Mouse (Mus musculus) kidney, postnatal 4 days (tissue): ENCODE measurements around the gene Olfr503.
"Not testable (repeated sequence)": the region's sequence is repeated elsewhere in the genome, so short reads cannot be mapped to it uniquely, and the experiment has no call there.

Experiments used
- DNase-seq, 2 experiments: peaks; one replicate each; pipeline ENCODE4 v3.0.0; 2021; ENCODE audit warnings: mixed read lengths in 2 of 2

Gene Olfr503

DNA sequence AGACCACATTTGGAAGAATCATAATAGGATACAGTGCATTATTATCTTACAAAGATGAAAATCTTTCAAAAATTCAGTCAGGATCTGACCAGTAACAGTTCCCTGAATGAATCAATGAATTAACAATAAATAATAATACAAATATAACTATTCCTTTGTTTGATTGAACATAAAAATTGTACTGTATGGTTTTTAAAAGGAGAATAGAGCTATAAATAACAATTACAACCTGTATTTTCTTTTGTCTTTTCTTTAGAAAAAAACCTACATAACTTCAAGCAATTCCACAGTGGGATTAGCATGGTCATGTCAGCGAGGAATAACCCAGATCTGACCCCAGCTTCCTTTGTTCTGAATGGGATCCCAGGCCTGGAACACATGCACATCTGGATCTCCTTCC is at the start of gene Olfr503:
Gene Olfr503, plus strand, starts transcription at position 301 of the 400 bp plus-strand sequence.
- DNase-seq = not testable (repeated sequence)

DNA sequence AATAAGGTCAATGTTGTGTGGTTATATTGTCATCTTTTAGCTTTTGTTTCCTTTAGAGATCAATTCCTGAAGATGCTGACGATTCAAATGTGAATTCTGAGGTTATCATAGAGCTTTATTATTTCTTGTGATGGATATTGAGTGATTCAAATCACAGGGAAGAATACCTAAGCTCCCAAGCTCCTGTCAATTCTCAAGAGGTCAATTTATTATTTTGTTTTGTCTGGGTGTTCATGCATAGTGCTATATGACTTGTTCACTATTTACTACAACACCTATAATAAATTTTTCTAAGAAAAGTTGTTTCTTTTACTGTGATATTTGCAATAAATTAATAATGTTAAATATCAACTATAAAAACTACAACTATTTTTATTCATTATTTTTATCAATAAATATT is 19.4 kb upstream of the Olfr503 start, which contains the start of gene Olfr502:
Gene Olfr502, minus strand, starts transcription at position 101 of the 400 bp plus-strand sequence.
- no peak for DNase-seq

DNA sequence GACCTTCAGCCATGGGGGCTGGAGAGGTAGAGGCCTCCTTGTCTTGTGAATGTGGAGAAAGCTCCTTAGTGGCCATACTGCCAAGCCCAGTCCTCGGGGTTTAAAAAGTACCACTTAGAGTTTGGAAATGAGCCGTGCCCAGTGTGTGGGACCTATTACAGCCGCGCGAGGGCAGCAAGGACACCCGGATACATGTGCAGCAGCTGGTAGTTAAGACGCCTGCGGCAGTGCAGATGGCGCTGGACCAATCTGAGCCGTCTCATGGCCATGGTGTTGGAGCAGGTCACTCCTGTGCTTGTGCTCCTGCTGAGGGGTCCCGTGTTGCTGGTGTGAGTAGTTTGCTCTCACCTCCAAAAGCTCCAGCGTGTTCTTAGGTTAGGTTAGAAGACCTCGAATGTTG is 1.9 kb upstream of the Olfr503 start:
- DNase-seq = no peak

DNA sequence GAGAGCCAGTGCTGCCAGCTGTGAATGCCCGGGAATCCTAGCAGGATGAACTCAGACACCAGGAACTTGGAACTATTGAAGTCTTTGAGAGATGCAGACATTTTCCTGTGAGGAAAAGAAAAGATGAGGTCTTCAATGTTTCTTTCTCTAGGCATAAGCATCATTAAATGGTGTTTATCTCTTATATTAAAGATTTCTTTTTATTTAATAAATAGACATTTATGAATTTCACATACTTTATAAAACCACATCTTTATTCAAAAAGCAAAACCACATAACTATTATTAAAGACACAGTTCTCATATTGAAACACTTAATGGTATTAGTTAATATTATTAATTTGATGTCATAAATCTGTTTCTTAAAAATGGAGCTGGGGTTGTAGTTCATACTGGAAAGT is 21.4 kb downstream of the Olfr503 start, which contains the start of gene Olfr504:
Gene Olfr504, minus strand, starts transcription at position 101 of the 400 bp plus-strand sequence.
- no peak for DNase-seq

DNA sequence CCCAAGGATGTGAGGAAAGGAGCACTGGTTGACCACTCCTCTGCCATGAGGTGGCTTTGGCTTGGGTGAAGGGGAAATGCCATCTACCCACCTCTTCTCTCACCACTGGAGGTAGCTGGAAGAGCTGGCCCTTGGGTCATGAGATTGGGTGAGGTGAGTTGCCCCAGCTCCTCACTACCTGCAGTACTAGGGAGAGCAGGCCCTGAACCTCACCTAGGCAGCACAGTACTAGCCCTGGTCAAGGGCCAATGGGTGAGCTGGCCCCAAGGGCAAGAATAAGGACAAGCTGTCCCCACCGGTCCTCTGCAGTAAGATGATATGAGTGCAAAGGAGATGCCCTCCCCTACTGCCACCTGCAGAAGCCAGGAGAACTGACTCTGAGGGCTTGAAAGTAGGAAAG is 45.5 kb downstream of the Olfr503 start:
- DNase-seq = no peak
